ENCODE assay signal across 16 mouse cellular contexts in the genomic region with DNA sequence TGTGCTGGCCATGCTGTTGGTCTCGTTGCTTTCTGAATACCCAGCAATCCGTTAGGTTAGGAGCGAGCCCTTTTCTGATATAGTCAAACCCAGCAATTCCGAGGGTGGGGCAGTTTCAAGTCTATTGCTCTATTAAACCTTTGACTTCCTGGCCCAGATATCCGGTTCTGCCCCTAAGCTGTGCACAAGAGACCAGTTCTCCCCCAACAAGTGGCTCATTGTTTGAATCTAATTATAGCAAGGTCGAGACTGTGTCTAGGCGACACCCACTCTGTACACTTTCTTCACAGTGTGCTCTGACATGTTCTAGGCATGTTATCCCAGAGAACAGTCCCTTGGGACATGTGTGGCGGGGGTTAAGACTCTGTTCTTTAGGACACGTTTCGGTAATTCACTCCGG.
DNase-seq lines count a peak whose midpoint lies in the region; ATAC-seq and TF ChIP-seq lines count a peak whose summit lies in the region.
"Had no signal": no experiment of that assay in that cellular context is flagged by ENCODE, and none has a peak within 500 bp of the region (broad histone marks: within the 10 kb centered on the region; RNA-seq: fewer than 3 reads in every experiment).

No protein-coding gene starts in this region.

- no peak for ATAC-seq in heart, embryonic 15.5 days (replicated peaks; ENCODE audit: insufficient number of reproducible peaks, insufficient read depth, low FRiP score, low read depth)
- ATAC-seq in megakaryocyte-erythroid progenitor cell, adult 5-6 weeks (replicated peaks; ENCODE audit: low FRiP score, low TSS enrichment, poor library complexity, severe bottlenecking) = no peak
- ATAC-seq: hindbrain, postnatal 0 days had no signal

- H3K27ac ChIP-seq in heart, embryonic 15.5 days = peak overlapping the region; percentile 21; the same call in 1 of the 2 replicates
- H3K27ac ChIP-seq: embryonic facial prominence, embryonic 12.5 days; hindbrain, postnatal 0 days; kidney, postnatal 0 days; midbrain, embryonic 10.5 days had no signal

- no peaks in the 10 kb centered on the region for H3K9me3 ChIP-seq in E14TG2a.4 (ENCODE audit: low read length)
- H3K9me3 ChIP-seq in heart, embryonic 15.5 days (replicated peaks) = no peaks in the 10 kb centered on the region
- H3K9me3 ChIP-seq: embryonic facial prominence, embryonic 12.5 days; midbrain, embryonic 10.5 days had no signal

- H3K27me3 ChIP-seq in E14TG2a.4 (ENCODE audit: insufficient read depth, low read length) = peaks cover 25% of the 10 kb centered on the region
- H3K27me3 ChIP-seq in heart, embryonic 15.5 days = no peaks in the 10 kb centered on the region
- H3K27me3 ChIP-seq: embryonic facial prominence, embryonic 12.5 days had no signal

- H3K36me3 ChIP-seq in E14TG2a.4 (ENCODE audit: insufficient read depth, low read length) = peaks cover 10% of the 10 kb centered on the region; the same call in 1 of the 2 replicates
- H3K36me3 ChIP-seq in heart, embryonic 15.5 days = peaks cover 47% of the 10 kb centered on the region

- intact Hi-C loops in heart, postnatal 25 days (cut with DNase I) = no loop called here

- H3K4me3 ChIP-seq in E14TG2a.4 (replicated peaks; ENCODE audit: low read length) = peak overlapping the region; percentile 60
- no peak overlapping the region for H3K4me3 ChIP-seq in heart, embryonic 15.5 days
- H3K4me3 ChIP-seq: embryonic facial prominence, embryonic 12.5 days; midbrain, embryonic 10.5 days had no signal

- peak; percentile 31 to 47 for DNase-seq in heart, adult 9 months (ENCODE audit: low spot score in 2 of 2)
- no peak for DNase-seq in heart, postnatal 25 days (ENCODE audit: low spot score)
- DNase-seq in ES-CJ7 (ENCODE audit: low read depth, low spot score) = peak; percentile 73
- DNase-seq in layer of hippocampus, postnatal 25 days (ENCODE audit: extremely low spot score in 1 of 2, low spot score in 1 of 2) = no peak
- DNase-seq: adrenal gland, postnatal 10 days; cerebellum, adult 11-12 months; cerebellum, postnatal 36 days; gastrocnemius, postnatal 10 days; thymus, postnatal 25 days had no signal

- peaks cover 47% of the 10 kb centered on the region for H3K4me1 ChIP-seq in E14TG2a.4 (replicated peaks; ENCODE audit: low read depth, low read length)
- peaks cover 11% of the 10 kb centered on the region for H3K4me1 ChIP-seq in heart, embryonic 15.5 days (replicated peaks)
- H3K4me1 ChIP-seq: midbrain, embryonic 10.5 days had no signal

- no peak overlapping the region for H3K9ac ChIP-seq in heart, embryonic 15.5 days
- H3K9ac ChIP-seq: embryonic facial prominence, embryonic 12.5 days had no signal

- no peak overlapping the region for H3K4me2 ChIP-seq in heart, embryonic 15.5 days
- H3K4me2 ChIP-seq: embryonic facial prominence, embryonic 12.5 days had no signal

- TF ChIP-seq CTCF in E14TG2a.4 (conservative IDR thresholded peaks at IDR 0.05; ENCODE audit: low read length) = no peak

- WGBS in heart, embryonic 15.5 days = 61% methylated on average over 11 of the region's 11 CpGs

Comparison
In these comparisons a context has a peak if more than half of its experiments do, and no peak if none do; other contexts are left out.
1. DNase-seq: peak in heart, adult 9 months (2 of 2) and ES-CJ7 (single experiment); none in heart, postnatal 25 days (single experiment) and layer of hippocampus, postnatal 25 days (0 of 2).